In genomic region chr19:29894381-29894780, GRCm38 (mm10) we compare ENCODE assay signal across 22 mouse cellular contexts. TPM values are rescaled to one million over a fixed set of nuclear protein-coding genes. Genes with fewer than 3 reads are reported as not detected.
DNase-seq lines count a peak whose midpoint lies in the region; ATAC-seq and TF ChIP-seq lines count a peak whose summit lies in the region.
"Had no signal": no experiment of that assay in that cellular context is flagged by ENCODE, and none has a peak within 500 bp of the region (broad histone marks: within the 10 kb centered on the region; RNA-seq: fewer than 3 reads in every experiment).

No protein-coding gene starts in this region.

- no peak overlapping the region for H3K9ac ChIP-seq in embryonic facial prominence, embryonic 12.5 days
- no peak overlapping the region for H3K9ac ChIP-seq in intestine, postnatal 0 days (ENCODE audit: low read depth, low read length)
- H3K9ac ChIP-seq in intestine, embryonic 15.5 days: no peak overlapping the region
- H3K9ac ChIP-seq: embryonic facial prominence, embryonic 15.5 days; forebrain, embryonic 15.5 days; heart, embryonic 15.5 days had no signal

- no peaks in the 10 kb centered on the region for H3K27me3 ChIP-seq in embryonic facial prominence, embryonic 12.5 days
- H3K27me3 ChIP-seq in embryonic facial prominence, embryonic 10.5 days (replicated peaks; ENCODE audit: low read depth, poor library complexity, severe bottlenecking): no peaks in the 10 kb centered on the region
- no peaks in the 10 kb centered on the region for H3K27me3 ChIP-seq in intestine, postnatal 0 days (replicated peaks; ENCODE audit: control insufficient read depth, insufficient read depth, low read length)
- no peaks in the 10 kb centered on the region for H3K27me3 ChIP-seq in intestine, embryonic 15.5 days (replicated peaks)
- H3K27me3 ChIP-seq: CH12.LX; embryonic facial prominence, embryonic 15.5 days; forebrain, embryonic 15.5 days; heart, embryonic 15.5 days had no signal

- H3K36me3 ChIP-seq in embryonic facial prominence, embryonic 12.5 days: no peaks in the 10 kb centered on the region
- no peaks in the 10 kb centered on the region for H3K36me3 ChIP-seq in embryonic facial prominence, embryonic 10.5 days (replicated peaks)
- no peaks in the 10 kb centered on the region for H3K36me3 ChIP-seq in intestine, postnatal 0 days (ENCODE audit: control insufficient read depth, insufficient read depth)
- H3K36me3 ChIP-seq in intestine, embryonic 15.5 days: no peaks in the 10 kb centered on the region
- H3K36me3 ChIP-seq: embryonic facial prominence, embryonic 15.5 days; forebrain, embryonic 15.5 days; heart, embryonic 15.5 days; hindbrain, embryonic 10.5 days had no signal

- no peak overlapping the region for H3K4me3 ChIP-seq in embryonic facial prominence, embryonic 12.5 days
- H3K4me3 ChIP-seq in embryonic facial prominence, embryonic 10.5 days: no peak overlapping the region
- no peak overlapping the region for H3K4me3 ChIP-seq in intestine, postnatal 0 days (ENCODE audit: low read depth, low read length)
- no peak overlapping the region for H3K4me3 ChIP-seq in intestine, embryonic 15.5 days (replicated peaks)
- H3K4me3 ChIP-seq: embryonic facial prominence, embryonic 15.5 days; erythroblast, embryonic 14.5 days; forebrain, embryonic 15.5 days; heart, adult 2 months; heart, embryonic 15.5 days; hindbrain, embryonic 10.5 days had no signal

- WGBS in embryonic facial prominence, embryonic 12.5 days: 84% methylated on average over 12 of the region's 12 CpGs
- 88% methylated on average over 12 of the region's 12 CpGs for WGBS in embryonic facial prominence, embryonic 10.5 days
- 81% methylated on average over 12 of the region's 12 CpGs for WGBS in intestine, postnatal 0 days
- 85% methylated on average over 12 of the region's 12 CpGs for WGBS in intestine, embryonic 15.5 days

- ATAC-seq in embryonic facial prominence, embryonic 12.5 days (ENCODE audit: insufficient number of reproducible peaks, insufficient read depth, low FRiP score, low TSS enrichment): no peak
- no peak for ATAC-seq in intestine, postnatal 0 days
- no peak for ATAC-seq in intestine, embryonic 15.5 days
- ATAC-seq: activated CD4-positive, CD25-positive, alpha-beta regulatory T cell, adult 4 months; forebrain, embryonic 15.5 days had no signal

- H3K4me1 ChIP-seq in embryonic facial prominence, embryonic 12.5 days: no peaks in the 10 kb centered on the region
- peaks cover 14% of the 10 kb centered on the region; the same call in 1 of the 2 replicates for H3K4me1 ChIP-seq in embryonic facial prominence, embryonic 10.5 days
- H3K4me1 ChIP-seq in intestine, postnatal 0 days (replicated peaks; ENCODE audit: control insufficient read depth, insufficient read depth, low read length): no peaks in the 10 kb centered on the region
- H3K4me1 ChIP-seq in intestine, embryonic 15.5 days (replicated peaks): no peaks in the 10 kb centered on the region
- H3K4me1 ChIP-seq: embryonic facial prominence, embryonic 15.5 days; forebrain, embryonic 15.5 days; heart, embryonic 15.5 days had no signal

- H3K27ac ChIP-seq in embryonic facial prominence, embryonic 12.5 days: 0 out of 2 replicates have a peak overlapping the region, but pooled peaks have one; percentile 11
- no peak overlapping the region for H3K27ac ChIP-seq in embryonic facial prominence, embryonic 10.5 days (replicated peaks)
- H3K27ac ChIP-seq in intestine, postnatal 0 days (ENCODE audit: low read depth, low read length): 0 out of 2 replicates have a peak overlapping the region, but pooled peaks have one; percentile 16
- H3K27ac ChIP-seq in intestine, embryonic 15.5 days: no peak overlapping the region
- H3K27ac ChIP-seq: embryonic facial prominence, embryonic 15.5 days; forebrain, embryonic 15.5 days; heart, adult 2 months; heart, embryonic 15.5 days; hindbrain, embryonic 10.5 days had no signal

- peaks cover 4% of the 10 kb centered on the region; the same call in 1 of the 2 replicates for H3K9me3 ChIP-seq in embryonic facial prominence, embryonic 12.5 days
- H3K9me3 ChIP-seq in embryonic facial prominence, embryonic 10.5 days: peaks cover 1% of the 10 kb centered on the region; the same call in 1 of the 2 replicates
- 0 out of 2 replicates have a peak, but pooled peaks cover 2% of the 10 kb centered on the region for H3K9me3 ChIP-seq in intestine, postnatal 0 days (ENCODE audit: control insufficient read depth)
- H3K9me3 ChIP-seq in intestine, embryonic 15.5 days: no peaks in the 10 kb centered on the region
- H3K9me3 ChIP-seq: embryonic facial prominence, embryonic 15.5 days; forebrain, embryonic 15.5 days; heart, embryonic 15.5 days had no signal

- no peak for DNase-seq in embryonic facial prominence, embryonic 10.5 days (ENCODE audit: low spot score)
- DNase-seq in NIH3T3 (ENCODE audit: low read depth): peak; percentile 24
- DNase-seq in gonadal fat pad, adult 2 months (ENCODE audit: low read depth): peak; percentile 80
- DNase-seq in left cerebral cortex, postnatal 10 days (ENCODE audit: extremely low spot score in 1 of 2, low spot score in 2 of 2): no peak
- no peak for DNase-seq in kidney, postnatal 10 days
- DNase-seq: adrenal gland, postnatal 14 days; cerebellum, adult 11-12 months; cerebellum, adult 9-11 months; cerebellum, postnatal 36 days; gastrocnemius, postnatal 36 days; heart, adult 2 months had no signal

- TF ChIP-seq CTCF in intestine, postnatal 0 days (IDR thresholded peaks at IDR 0.05; ENCODE audit: low read depth): no peak

- no peak overlapping the region for H3K4me2 ChIP-seq in embryonic facial prominence, embryonic 12.5 days (replicated peaks)
- no peak overlapping the region for H3K4me2 ChIP-seq in intestine, postnatal 0 days (replicated peaks; ENCODE audit: low read depth)
- H3K4me2 ChIP-seq in intestine, embryonic 15.5 days (replicated peaks): no peak overlapping the region
- H3K4me2 ChIP-seq: embryonic facial prominence, embryonic 15.5 days; forebrain, embryonic 15.5 days; heart, embryonic 11.5 days; heart, embryonic 15.5 days had no signal

- intact Hi-C loops in left cerebral cortex, postnatal 10 days (cut with DNase I): no loop called here

RNA-seq across cellular contexts. Expression of gene Il33, which starts 30.5 kb away (rescaled TPM):
- 1.3 and 1.6 TPM in 2 replicates for polyA plus RNA-seq in embryonic facial prominence, embryonic 12.5 days (2016; fragmentation: Nextera tagmentation; extraction: Ambion mirVana)
- polyA plus RNA-seq in embryonic facial prominence, embryonic 10.5 days (2016; fragmentation: Nextera tagmentation; extraction: Ambion mirVana): 0.27 and 0.52 TPM in 2 replicates
- 15.4 and 16.4 TPM in 2 replicates for polyA plus RNA-seq in intestine, postnatal 0 days (2015; fragmentation: Nextera tagmentation; extraction: Ambion mirVana)
- 16.1 and 20.9 TPM in 2 replicates for polyA plus RNA-seq in intestine, embryonic 15.5 days (2015; fragmentation: Nextera tagmentation; extraction: Ambion mirVana)
- 16.0 and 18.2 TPM in 2 replicates for polyA plus RNA-seq in gonadal fat pad, adult 2 months (2012; rRNA removed)
- 1 to 10 TPM; 5.8 to 6.2 TPM for total RNA-seq in left cerebral cortex, postnatal 10 days (2021)
- polyA plus RNA-seq: activated CD4-positive, CD25-positive, alpha-beta regulatory T cell, adult 4 months; erythroblast, embryonic 14.5 days had no signal

Comparison
In these comparisons a context has a peak if more than half of its experiments do, and no peak if none do; other contexts are left out.
1. H3K27ac ChIP-seq: peak in embryonic facial prominence, embryonic 12.5 days (single experiment) and intestine, postnatal 0 days (single experiment); none in embryonic facial prominence, embryonic 10.5 days (single experiment) and intestine, embryonic 15.5 days (single experiment).
2. DNase-seq: peak in NIH3T3 (single experiment) and gonadal fat pad, adult 2 months (single experiment); none in embryonic facial prominence, embryonic 10.5 days (single experiment), left cerebral cortex, postnatal 10 days (0 of 2) and kidney, postnatal 10 days (single experiment).